Mouse (Mus musculus): ENCODE measurements around the gene Lcor. TPM values are rescaled to one million over a fixed set of nuclear protein-coding genes. Genes with fewer than 3 reads are reported as not detected.
A peak's percentile ranks its signal among the peaks of the same experiment; 100 is the strongest.

The Lcor gene
- polyA plus RNA-seq, 1 experiment from 2014 or later: 11.4 TPM

GRCm38 (mm10) chr19:41558891-41559486 is 76.6 kb downstream of the Lcor start:
- ATAC-seq (ENCODE audit: insufficient number of reproducible peaks, low FRiP score, low TSS enrichment, low read depth): no peak
- no peak overlapping the region for H3K27ac ChIP-seq (replicated peaks; ENCODE audit: low read depth, low read length)
- H3K4me3 ChIP-seq (ENCODE audit: low read depth, low read length): no peak overlapping the region
- WGBS: 94% methylated on average over 9 of the region's 9 CpGs
- no peak for DNase-seq (ENCODE audit: low spot score)
- H3K4me1 ChIP-seq (ENCODE audit: control insufficient read depth, insufficient read depth, low read length): no peaks in the 10 kb centered on the region
- no peaks in the 10 kb centered on the region for H3K9me3 ChIP-seq (ENCODE audit: control insufficient read depth, low read length)
- no peak overlapping the region for H3K9ac ChIP-seq (ENCODE audit: low read length)
- no peak overlapping the region for H3K4me2 ChIP-seq (ENCODE audit: low read depth, severe bottlenecking)
- no peaks in the 10 kb centered on the region for H3K27me3 ChIP-seq (ENCODE audit: control insufficient read depth, insufficient read depth, low read length)
- no peaks in the 10 kb centered on the region; the same call in 1 of the 2 replicates for H3K36me3 ChIP-seq (ENCODE audit: control insufficient read depth, insufficient read depth, low read length)

GRCm38 (mm10) chr19:41560856-41561255 is 78.4 kb downstream of the Lcor start:
- WGBS: 89% methylated on average over 3 of the region's 3 CpGs
- no peak for DNase-seq (ENCODE audit: low spot score)
- H3K4me1 ChIP-seq (ENCODE audit: control insufficient read depth, insufficient read depth, low read length): no peaks in the 10 kb centered on the region

GRCm38 (mm10) chr19:41568791-41569190 is 86.4 kb downstream of the Lcor start:
- Histone ChIP-seq H3K4me1 (ENCODE audit: control insufficient read depth, insufficient read depth, low read length) (no peaks in the 10 kb centered on the region), H3K27ac (replicated peaks; ENCODE audit: low read depth, low read length) (no peak overlapping the region), H3K36me3 (ENCODE audit: control insufficient read depth, insufficient read depth, low read length) (no peaks in the 10 kb centered on the region), H3K4me2 (ENCODE audit: low read depth, severe bottlenecking) (no peak overlapping the region), H3K4me3 (ENCODE audit: low read depth, low read length) (no peak overlapping the region), H3K9me3 (ENCODE audit: control insufficient read depth, low read length) (no peaks in the 10 kb centered on the region), H3K27me3 (ENCODE audit: control insufficient read depth, insufficient read depth, low read length) (no peaks in the 10 kb centered on the region), H3K9ac (ENCODE audit: low read length) (no peak overlapping the region)
- ATAC-seq (ENCODE audit: insufficient number of reproducible peaks, low FRiP score, low TSS enrichment, low read depth): no peak
- 80% methylated on average over 2 of the region's 2 CpGs for WGBS
- no peak for DNase-seq (ENCODE audit: low spot score)

More at GRCm38 (mm10) chr19:41560856-41561255, 78.4 kb downstream of the Lcor start:
- no peaks in the 10 kb centered on the region for H3K9me3 ChIP-seq (ENCODE audit: control insufficient read depth, low read length)
- H3K9ac ChIP-seq (ENCODE audit: low read length): no peak overlapping the region
- no peak overlapping the region for H3K4me3 ChIP-seq (ENCODE audit: low read depth, low read length)
- no peak for ATAC-seq (ENCODE audit: insufficient number of reproducible peaks, low FRiP score, low TSS enrichment, low read depth)
- no peak overlapping the region for H3K4me2 ChIP-seq (ENCODE audit: low read depth, severe bottlenecking)
- H3K27ac ChIP-seq (replicated peaks; ENCODE audit: low read depth, low read length): no peak overlapping the region
- H3K27me3 ChIP-seq (ENCODE audit: control insufficient read depth, insufficient read depth, low read length): no peaks in the 10 kb centered on the region
- H3K36me3 ChIP-seq (ENCODE audit: control insufficient read depth, insufficient read depth, low read length): no peaks in the 10 kb centered on the region; the same call in 1 of the 2 replicates

GRCm38 (mm10) chr19:41573700-41574099 is 91.3 kb downstream of the Lcor start:
- no peaks in the 10 kb centered on the region for H3K9me3 ChIP-seq (ENCODE audit: control insufficient read depth, low read length)
- 0 out of 2 replicates have a peak, but pooled peaks cover 2% of the 10 kb centered on the region for H3K4me1 ChIP-seq (ENCODE audit: control insufficient read depth, insufficient read depth, low read length)
- no peak overlapping the region for H3K4me2 ChIP-seq (ENCODE audit: low read depth, severe bottlenecking)
- H3K36me3 ChIP-seq (ENCODE audit: control insufficient read depth, insufficient read depth, low read length): no peaks in the 10 kb centered on the region
- ATAC-seq (ENCODE audit: insufficient number of reproducible peaks, low FRiP score, low TSS enrichment, low read depth) (no peak), DNase-seq (ENCODE audit: low spot score) (no peak)
- H3K27ac ChIP-seq (replicated peaks; ENCODE audit: low read depth, low read length): no peak overlapping the region
- H3K27me3 ChIP-seq (ENCODE audit: control insufficient read depth, insufficient read depth, low read length): no peaks in the 10 kb centered on the region
- no peak overlapping the region for H3K9ac ChIP-seq (ENCODE audit: low read length)
- H3K4me3 ChIP-seq (ENCODE audit: low read depth, low read length): no peak overlapping the region
- WGBS: 88% methylated on average over 2 of the region's 2 CpGs

GRCm38 (mm10) chr19:41577576-41577975 is 95.1 kb downstream of the Lcor start:
- Histone ChIP-seq H3K4me3 (ENCODE audit: low read depth, low read length) (no peak overlapping the region), H3K9me3 (ENCODE audit: control insufficient read depth, low read length) (no peaks in the 10 kb centered on the region), H3K4me2 (ENCODE audit: low read depth, severe bottlenecking) (no peak overlapping the region), H3K27ac (replicated peaks; ENCODE audit: low read depth, low read length) (no peak overlapping the region), H3K27me3 (ENCODE audit: control insufficient read depth, insufficient read depth, low read length) (no peaks in the 10 kb centered on the region), H3K9ac (ENCODE audit: low read length) (no peak overlapping the region), H3K36me3 (ENCODE audit: control insufficient read depth, insufficient read depth, low read length) (no peaks in the 10 kb centered on the region), H3K4me1 (ENCODE audit: control insufficient read depth, insufficient read depth, low read length) (0 out of 2 replicates have a peak, but pooled peaks cover 3% of the 10 kb centered on the region)
- DNase-seq (ENCODE audit: low spot score) (no peak), ATAC-seq (ENCODE audit: insufficient number of reproducible peaks, low FRiP score, low TSS enrichment, low read depth) (no peak)

- Histone ChIP-seq H3K9me3 (ENCODE audit: control insufficient read depth, low read length) (no peaks in the 10 kb centered on the region), H3K27ac (replicated peaks; ENCODE audit: low read depth, low read length) (no peak overlapping the region), H3K4me2 (ENCODE audit: low read depth, severe bottlenecking) (no peak overlapping the region), H3K36me3 (ENCODE audit: control insufficient read depth, insufficient read depth, low read length) (peaks cover 2% of the 10 kb centered on the region; the same call in 1 of the 2 replicates), H3K9ac (ENCODE audit: low read length) (no peak overlapping the region), H3K27me3 (ENCODE audit: control insufficient read depth, insufficient read depth, low read length) (no peaks in the 10 kb centered on the region), H3K4me3 (ENCODE audit: low read depth, low read length) (no peak overlapping the region), H3K4me1 (ENCODE audit: control insufficient read depth, insufficient read depth, low read length) (0 out of 2 replicates have a peak, but pooled peaks cover 3% of the 10 kb centered on the region)
- no peak for ATAC-seq (ENCODE audit: insufficient number of reproducible peaks, low FRiP score, low TSS enrichment, low read depth)
- WGBS: 94% methylated on average over 4 of the region's 4 CpGs
- peak; percentile 15 for DNase-seq (ENCODE audit: low spot score)
Observed at GRCm38 (mm10) chr19:41579311-41579920, 97.0 kb downstream of the Lcor start.

GRCm38 (mm10) chr19:41581706-41582420 is 99.4 kb downstream of the Lcor start, which contains the start of gene Gm340:
TSS of gene Gm340 (plus strand) at chr19:41582370.
- H3K9ac ChIP-seq (ENCODE audit: low read length): no peak within 1 kb of the TSS
- no peak for DNase-seq (ENCODE audit: low spot score)
- H3K4me3 ChIP-seq (ENCODE audit: low read depth, low read length): no peak within 1 kb of the TSS
- no peaks in the 10 kb centered on the region for H3K9me3 ChIP-seq (ENCODE audit: control insufficient read depth, low read length)
- 0 out of 2 replicates have a peak, but pooled peaks cover 3% of the 10 kb centered on the region for H3K4me1 ChIP-seq (ENCODE audit: control insufficient read depth, insufficient read depth, low read length)
- H3K27me3 ChIP-seq (ENCODE audit: control insufficient read depth, insufficient read depth, low read length): no peaks in the 10 kb centered on the region
- H3K36me3 ChIP-seq (ENCODE audit: control insufficient read depth, insufficient read depth, low read length): peaks cover 2% of the 10 kb centered on the region; the same call in 1 of the 2 replicates
- 93% methylated on average over 23 of the region's 23 CpGs for WGBS
- no peak for ATAC-seq (ENCODE audit: insufficient number of reproducible peaks, low FRiP score, low TSS enrichment, low read depth)
- H3K27ac ChIP-seq (replicated peaks; ENCODE audit: low read depth, low read length): no peak within 1 kb of the TSS
- H3K4me2 ChIP-seq (ENCODE audit: low read depth, severe bottlenecking): no peak within 1 kb of the TSS

- H3K36me3 ChIP-seq (ENCODE audit: control insufficient read depth, insufficient read depth, low read length): peaks cover 2% of the 10 kb centered on the region; the same call in 1 of the 2 replicates
- no peak overlapping the region for H3K27ac ChIP-seq (replicated peaks; ENCODE audit: low read depth, low read length)
- WGBS: 98% methylated on average over 5 of the region's 5 CpGs
- H3K4me3 ChIP-seq (ENCODE audit: low read depth, low read length): no peak overlapping the region
- H3K9me3 ChIP-seq (ENCODE audit: control insufficient read depth, low read length): no peaks in the 10 kb centered on the region
- no peak overlapping the region for H3K9ac ChIP-seq (ENCODE audit: low read length)
- ATAC-seq (ENCODE audit: insufficient number of reproducible peaks, low FRiP score, low TSS enrichment, low read depth): no peak
- no peak for DNase-seq (ENCODE audit: low spot score)
- no peaks in the 10 kb centered on the region for H3K27me3 ChIP-seq (ENCODE audit: control insufficient read depth, insufficient read depth, low read length)
- no peak overlapping the region for H3K4me2 ChIP-seq (ENCODE audit: low read depth, severe bottlenecking)
- H3K4me1 ChIP-seq (ENCODE audit: control insufficient read depth, insufficient read depth, low read length): 0 out of 2 replicates have a peak, but pooled peaks cover 3% of the 10 kb centered on the region
Observed at GRCm38 (mm10) chr19:41582918-41583514, 100.6 kb downstream of the Lcor start.

Measured in limb, embryonic 11.5 days (tissue).